In the genomic region with DNA sequence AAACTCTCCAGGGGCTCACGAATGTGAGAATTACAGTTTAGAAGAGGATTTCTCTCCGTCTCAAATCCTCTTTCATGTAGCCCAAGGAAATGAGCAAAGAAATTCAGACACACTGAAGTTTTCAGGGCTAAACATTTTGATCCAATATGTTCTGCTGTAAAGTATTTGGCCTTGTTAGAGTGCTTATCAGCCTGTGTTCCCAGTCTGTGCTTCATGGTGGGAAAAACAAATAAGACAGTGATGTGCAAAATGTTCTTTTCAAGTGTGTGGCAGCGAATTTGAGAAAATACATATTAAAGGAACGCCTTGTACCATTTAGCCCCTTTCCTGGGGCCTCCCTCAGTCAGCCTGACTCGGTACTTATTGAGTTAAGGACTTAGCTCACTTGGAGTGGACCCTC, we compare ENCODE assay signal across 17 mouse cellular contexts.
"Had no signal": no experiment of that assay in that cellular context is flagged by ENCODE, and none has a peak within 500 bp of the region (broad histone marks: within the 10 kb centered on the region; RNA-seq: fewer than 3 reads in every experiment).

No protein-coding gene starts in this region.

- H3K4me3 ChIP-seq: limb, embryonic 10.5 days; limb, embryonic 13.5 days; liver, embryonic 12.5 days; liver, embryonic 15.5 days; lung, embryonic 15.5 days; megakaryocyte, embryonic 14.5 days; midbrain, embryonic 10.5 days; midbrain, embryonic 13.5 days had no signal

- H3K27me3 ChIP-seq: limb, embryonic 13.5 days; liver, embryonic 12.5 days; liver, embryonic 15.5 days; lung, embryonic 15.5 days; megakaryocyte, embryonic 14.5 days; midbrain, embryonic 13.5 days had no signal

- ATAC-seq: liver, embryonic 12.5 days; midbrain, embryonic 13.5 days had no signal

- H3K36me3 ChIP-seq: limb, embryonic 10.5 days; limb, embryonic 13.5 days; liver, embryonic 12.5 days; liver, embryonic 15.5 days; lung, embryonic 15.5 days; midbrain, embryonic 10.5 days had no signal

- H3K9me3 ChIP-seq: limb, embryonic 10.5 days; liver, embryonic 12.5 days; liver, embryonic 15.5 days; lung, embryonic 15.5 days; midbrain, embryonic 10.5 days had no signal

- H3K27ac ChIP-seq: limb, embryonic 10.5 days; limb, embryonic 13.5 days; liver, embryonic 12.5 days; liver, embryonic 15.5 days; lung, embryonic 15.5 days; midbrain, embryonic 10.5 days; midbrain, embryonic 13.5 days had no signal

- H3K4me2 ChIP-seq: limb, embryonic 13.5 days; liver, embryonic 12.5 days; liver, embryonic 15.5 days; lung, embryonic 15.5 days; midbrain, embryonic 13.5 days had no signal

- DNase-seq: kidney, adult 9 months; kidney, postnatal 14 days; kidney, postnatal 4 days; liver; lung, adult 18-20 months; lung, postnatal 10 days; lung, postnatal 36 days; thymus, adult 18-20 months; thymus, postnatal 4 days had no signal

- H3K4me1 ChIP-seq: liver, embryonic 12.5 days; liver, embryonic 15.5 days; lung, embryonic 15.5 days; megakaryocyte, embryonic 14.5 days; midbrain, embryonic 10.5 days had no signal

- H3K9ac ChIP-seq: limb, embryonic 13.5 days; liver, embryonic 12.5 days; liver, embryonic 15.5 days; lung, embryonic 15.5 days; midbrain, embryonic 13.5 days had no signal
